Mouse (Mus musculus): ENCODE measurements around the gene Cd79a. TPM values are rescaled to one million over a fixed set of nuclear protein-coding genes. Genes with fewer than 3 reads are reported as not detected.

Cd79a gene
- total and polyA plus RNA-seq, 3 experiments: 51.8 to 422 (median 75.2) TPM

GRCm38 (mm10) chr7:24884693-24885291 is 12.4 kb upstream of the Cd79a start:
- dilution Hi-C loops (cut with MboI; ENCODE audit: extremely low pct_ligation_motif_present, extremely low pct_unique_long_range_greater_than_20kb, low sequenced_read_pairs): no loop called here
- Histone ChIP-seq H3K4me3 (replicated peaks in 1 of 3; ENCODE audit: low read depth in 2 of 3, low read length in 2 of 3, poor library complexity in 1 of 3) (peak overlapping the region; percentile 99 to 100 (median 100)), H3K9ac (ENCODE audit: insufficient read depth, low read depth) (peak overlapping the region; percentile 100), H3K79me2 (replicated peaks; ENCODE audit: control insufficient read depth, extremely low read depth, insufficient read depth, poor library complexity, severe bottlenecking) (peaks cover 42% of the 10 kb centered on the region), H3K27me3 (replicated peaks) (no peaks in the 10 kb centered on the region), H3K4me2 (ENCODE audit: insufficient read depth, low read depth, poor library complexity, severe bottlenecking) (peak overlapping the region; percentile 94; the same call in 1 of the 2 replicates), H3K9me3 (replicated peaks; ENCODE audit: low read length) (no peaks in the 10 kb centered on the region), H3K4me1 (ENCODE audit: control insufficient read depth in 1 of 2, insufficient read depth in 2 of 2) (peaks cover 0 to 27% of the 10 kb centered on the region in 2 experiments; a peak in 2 of 4 replicates), H3K36me3 (replicated peaks in 1 of 2; ENCODE audit: control insufficient read depth in 1 of 2, insufficient read depth in 1 of 2, low read length in 1 of 2) (peaks cover 43 to 50% of the 10 kb centered on the region in 2 experiments), H3K27ac (ENCODE audit: insufficient read depth, low read depth) (peak overlapping the region; percentile 85)
- in situ Hi-C loops (cut with MboI; ENCODE audit: low pct_ligation_motif_present, low pct_unique_long_range_greater_than_20kb, low sequenced_read_pairs): loop anchor here (5.0 kb wide), 2 partner anchors 37 to 68 kb away; no protein-coding TSS in a partner anchor
- DNase-seq (ENCODE audit: extremely low read depth): no peak
- TF ChIP-seq HCFC1 (IDR thresholded peaks at IDR 0.05; ENCODE audit: low read depth, low read length) (no peak), BHLHE40 (IDR thresholded peaks at IDR 0.05; ENCODE audit: low read depth, low read length) (peak; percentile 30; the same call in 1 of the 2 replicates), SIN3A (IDR thresholded peaks at IDR 0.05; ENCODE audit: low read length) (peak; percentile 52; the same call in 1 of the 2 replicates), MAX (IDR thresholded peaks at IDR 0.05; ENCODE audit: low read length) (peak; percentile 93), MXI1 (IDR thresholded peaks at IDR 0.05; ENCODE audit: low read depth, low read length) (peak; percentile 94), CHD1 (IDR thresholded peaks at IDR 0.05; ENCODE audit: low read depth, low read length) (peak; percentile 83), ZMIZ1 (IDR thresholded peaks at IDR 0.05; ENCODE audit: low read depth, low read length) (peak; percentile 66), IRF4 (IDR thresholded peaks at IDR 0.05; ENCODE audit: low read depth, low read length) (0 out of 2 replicates have a peak, but pooled peaks have one; percentile 10), ZC3H11A (IDR thresholded peaks at IDR 0.05; ENCODE audit: low read depth, low read length) (no peak), MEF2A (IDR thresholded peaks at IDR 0.05; ENCODE audit: borderline replicate concordance, low read depth, low read length) (no peak; the same call in 1 of the 2 replicates), POLR2A (IDR thresholded peaks at IDR 0.05; ENCODE audit: low read depth, low read length) (no peak; the same call in 1 of the 2 replicates), UBTF (IDR thresholded peaks at IDR 0.05; ENCODE audit: low read depth, low read length) (peak; percentile 67; the same call in 1 of the 2 replicates), POLR2AphosphoS2 (IDR thresholded peaks at IDR 0.05; ENCODE audit: low read depth, low read length) (peak; percentile 92), MAFK (IDR thresholded peaks at IDR 0.05; ENCODE audit: insufficient replicate concordance, low read length) (no peak), CTCF (conservative IDR thresholded peaks at IDR 0.05 in 1 of 2, IDR thresholded peaks at IDR 0.05 in 1 of 2; ENCODE audit: low read depth in 2 of 2, low read length in 2 of 2) (no peak), NELFE (IDR thresholded peaks at IDR 0.05; ENCODE audit: low read depth, low read length) (peak; percentile 17; the same call in 1 of the 2 replicates), ELF1 (IDR thresholded peaks at IDR 0.05; ENCODE audit: low read depth, low read length) (no peak), MYC (IDR thresholded peaks at IDR 0.05; ENCODE audit: low read depth, low read length) (peak; percentile 61)

Data from CH12.LX (cell line).